Mouse (Mus musculus) lung, postnatal 0 days (tissue): ENCODE results near the gene Dennd6a.

ENCODE experiments used
- CTCF ChIP-seq: IDR thresholded peaks from 2 replicates; pipeline ENCODE4 v1.5.1; 2016; ENCODE audit warnings: antibody characterized with exemption, mild to moderate bottlenecking
- EP300 ChIP-seq: IDR thresholded peaks from 2 replicates; pipeline ENCODE4 v1.6.1; 2016; ENCODE audit warnings: antibody characterized with exemption, mild to moderate bottlenecking, control low read depth

GRCm38 (mm10) chr14:26539241-26539640 lies 34.4 kb upstream of the Dennd6a start:
- TF ChIP-seq EP300 = no peak
- TF ChIP-seq CTCF = no peak
